Mouse (Mus musculus): ENCODE data around the gene Btrc.

Gene Btrc

DNA sequence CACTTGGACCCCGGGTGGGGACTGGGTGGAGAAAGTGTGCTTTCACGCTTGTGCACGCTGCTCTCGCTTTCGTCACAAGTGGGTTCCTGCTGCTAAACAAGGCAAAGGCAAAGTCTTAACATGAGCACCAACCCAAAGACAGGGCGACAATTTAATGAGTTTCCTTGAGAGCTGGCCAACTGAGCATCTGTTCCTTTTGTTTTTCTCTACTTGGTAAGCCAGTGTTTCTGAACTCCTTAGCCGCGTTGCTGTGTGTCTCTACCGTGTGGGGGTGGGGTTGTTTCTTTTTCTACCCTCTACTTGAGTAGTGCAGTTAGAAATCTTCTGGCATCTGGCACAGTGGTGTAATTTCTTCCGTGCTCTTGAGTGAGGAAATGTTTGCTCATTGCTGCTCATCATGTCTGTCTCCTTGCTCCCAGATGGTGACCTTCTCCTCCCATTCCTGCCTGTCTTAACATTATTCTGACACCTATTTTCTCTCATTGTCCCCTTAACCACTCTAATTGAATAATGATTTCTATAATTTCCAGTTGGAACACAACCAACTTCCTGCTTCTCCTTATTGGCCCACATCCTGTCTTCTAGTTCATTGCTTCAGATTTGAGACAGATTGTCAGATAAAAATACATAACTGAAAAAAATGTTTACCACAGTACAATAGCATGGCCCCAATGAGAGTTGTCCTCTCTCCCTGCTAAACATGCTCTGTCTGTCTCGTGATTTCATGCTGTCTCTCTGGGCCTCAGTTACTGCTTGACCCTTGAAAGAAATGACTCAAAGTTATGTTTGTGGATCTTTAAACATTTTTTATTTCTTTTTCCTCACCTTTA lies 109.4 kb downstream of the Btrc start:
- DNase-seq (ENCODE audit: low read depth in 2 of 2, low spot score in 2 of 2): no peak

DNA sequence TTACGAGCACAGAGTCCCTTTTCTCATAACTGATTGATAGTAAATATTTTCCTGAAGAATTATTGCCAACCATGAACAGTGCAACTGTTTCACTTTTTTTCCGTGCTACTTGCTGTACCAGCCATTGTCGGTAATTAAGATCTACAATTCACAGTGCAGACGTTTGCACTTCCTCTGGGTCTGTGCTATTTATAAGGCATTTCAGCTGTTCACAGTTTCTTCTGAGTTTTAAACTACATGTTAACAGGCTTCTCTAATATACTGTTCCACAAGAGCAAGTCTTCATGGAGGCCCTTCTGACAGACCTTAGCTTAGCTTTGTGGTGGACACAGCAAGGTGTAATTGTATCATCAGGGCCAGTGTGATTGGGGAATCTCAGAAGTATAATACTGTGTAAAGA lies 111.2 kb downstream of the Btrc start:
- no peak for DNase-seq (ENCODE audit: low read depth in 2 of 2, low spot score in 2 of 2)

DNA sequence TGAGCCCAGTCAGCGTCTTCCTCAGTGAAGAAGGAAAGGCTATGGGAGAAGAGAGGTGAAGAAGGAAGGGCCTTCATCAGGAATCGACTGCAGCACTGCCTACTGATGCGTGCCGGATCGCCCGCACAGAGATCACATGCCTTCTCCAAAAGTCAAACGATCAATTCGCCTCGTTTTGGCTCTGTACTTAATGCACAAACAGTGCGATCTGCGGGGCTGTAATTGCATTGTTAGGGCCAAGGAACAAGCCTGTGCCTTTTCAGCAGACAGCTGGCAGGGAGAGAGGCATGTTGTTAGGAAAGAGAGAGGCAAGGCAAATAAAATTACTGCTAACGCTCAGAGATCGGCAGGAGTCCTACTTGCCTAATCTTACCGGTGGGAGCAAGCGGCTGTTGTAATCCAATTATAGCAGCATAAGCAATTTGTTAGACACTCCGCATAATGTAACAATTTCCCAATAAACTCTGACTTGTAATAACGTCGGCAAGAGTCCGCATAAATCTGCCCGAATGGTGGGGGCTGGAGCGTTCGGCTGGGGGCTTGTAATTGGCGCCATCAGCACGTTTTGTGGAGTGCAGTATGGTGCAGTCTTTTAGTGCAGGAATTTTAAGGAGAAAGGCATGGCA lies 112.5 kb downstream of the Btrc start:
- DNase-seq (ENCODE audit: low read depth in 2 of 2, low spot score in 2 of 2): no peak

DNA sequence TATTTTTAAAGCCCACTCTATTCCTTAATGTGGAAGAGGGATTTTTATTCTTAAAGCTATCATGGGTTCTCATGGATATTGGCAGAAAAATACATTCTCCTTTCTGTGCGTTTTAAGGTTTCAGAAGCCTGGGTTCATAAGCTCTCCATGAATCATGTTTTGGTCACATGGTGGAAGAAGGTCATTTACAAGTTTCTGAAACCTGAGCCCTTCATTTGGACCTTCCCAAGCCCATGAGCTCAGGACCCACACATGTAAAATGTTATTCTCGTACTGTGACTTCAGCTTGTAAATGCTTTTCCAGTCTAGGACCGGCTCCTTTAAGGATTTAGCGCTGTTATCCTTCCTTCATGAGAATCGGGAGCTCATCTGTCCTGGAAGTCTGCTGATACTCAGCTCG lies 116.0 kb downstream of the Btrc start:
- no peak for DNase-seq (ENCODE audit: low read depth in 2 of 2, low spot score in 2 of 2)

DNA sequence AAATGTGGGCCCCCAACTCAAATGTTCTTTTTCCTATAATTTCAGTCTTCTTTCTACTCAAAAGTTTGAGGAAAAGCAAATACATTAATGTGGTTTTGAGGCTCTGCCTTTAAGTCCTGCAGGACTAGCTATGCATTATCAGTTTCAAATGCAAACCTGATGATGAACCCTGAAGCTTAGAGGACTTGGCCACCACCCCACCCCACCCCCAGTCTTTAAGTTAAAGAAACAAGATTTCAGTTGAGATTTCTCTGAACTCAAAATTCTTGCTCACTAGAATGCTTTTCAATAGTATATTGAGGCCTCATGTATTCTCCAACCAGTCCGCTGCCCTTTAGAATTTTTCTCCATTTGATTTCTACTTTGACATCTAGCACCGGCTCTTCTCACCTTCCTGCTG lies 117.0 kb downstream of the Btrc start:
- DNase-seq (ENCODE audit: low read depth in 2 of 2, low spot score in 2 of 2): no peak

DNA sequence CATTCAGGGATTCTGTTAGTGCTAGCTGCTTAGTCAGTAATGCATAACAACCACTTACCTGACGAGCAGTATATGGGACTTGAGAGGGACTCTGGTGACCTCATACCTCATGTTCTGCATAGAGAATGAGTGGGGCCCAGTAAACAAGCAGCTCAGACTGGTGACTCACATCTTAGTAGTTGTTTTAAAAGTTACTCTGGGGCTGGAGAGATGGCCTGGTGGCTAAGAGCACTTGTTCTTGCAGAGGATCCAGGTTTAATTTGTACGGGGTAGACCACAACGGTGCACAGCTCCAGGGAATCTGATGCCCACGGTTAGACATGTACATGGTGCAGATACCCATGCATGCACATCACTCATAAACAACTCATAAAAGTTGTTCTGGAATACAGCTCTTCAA lies 117.4 kb downstream of the Btrc start:
- DNase-seq (ENCODE audit: low read depth in 2 of 2, low spot score in 2 of 2): no peak

DNA sequence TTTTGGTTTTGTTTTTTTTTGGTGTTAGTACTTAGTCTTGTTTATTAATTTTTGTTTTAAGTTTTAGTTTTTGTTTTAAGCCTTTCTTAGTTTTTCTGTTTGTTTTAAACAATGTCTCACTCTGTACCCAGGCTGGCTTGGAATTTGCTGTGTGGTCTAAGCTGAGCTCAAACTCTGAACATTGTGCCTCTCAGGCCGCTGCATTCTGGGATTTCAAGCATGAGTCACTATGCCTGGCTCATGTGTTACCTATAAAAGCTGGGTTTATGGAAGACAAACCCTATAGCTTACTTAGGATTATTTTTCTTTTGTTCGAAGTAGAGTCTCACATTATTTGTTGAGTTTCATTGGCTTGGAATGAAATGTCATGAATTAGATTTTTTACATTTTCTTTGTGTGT lies 119.9 kb downstream of the Btrc start:
- DNase-seq (ENCODE audit: low read depth in 2 of 2, low spot score in 2 of 2): no peak

DNA sequence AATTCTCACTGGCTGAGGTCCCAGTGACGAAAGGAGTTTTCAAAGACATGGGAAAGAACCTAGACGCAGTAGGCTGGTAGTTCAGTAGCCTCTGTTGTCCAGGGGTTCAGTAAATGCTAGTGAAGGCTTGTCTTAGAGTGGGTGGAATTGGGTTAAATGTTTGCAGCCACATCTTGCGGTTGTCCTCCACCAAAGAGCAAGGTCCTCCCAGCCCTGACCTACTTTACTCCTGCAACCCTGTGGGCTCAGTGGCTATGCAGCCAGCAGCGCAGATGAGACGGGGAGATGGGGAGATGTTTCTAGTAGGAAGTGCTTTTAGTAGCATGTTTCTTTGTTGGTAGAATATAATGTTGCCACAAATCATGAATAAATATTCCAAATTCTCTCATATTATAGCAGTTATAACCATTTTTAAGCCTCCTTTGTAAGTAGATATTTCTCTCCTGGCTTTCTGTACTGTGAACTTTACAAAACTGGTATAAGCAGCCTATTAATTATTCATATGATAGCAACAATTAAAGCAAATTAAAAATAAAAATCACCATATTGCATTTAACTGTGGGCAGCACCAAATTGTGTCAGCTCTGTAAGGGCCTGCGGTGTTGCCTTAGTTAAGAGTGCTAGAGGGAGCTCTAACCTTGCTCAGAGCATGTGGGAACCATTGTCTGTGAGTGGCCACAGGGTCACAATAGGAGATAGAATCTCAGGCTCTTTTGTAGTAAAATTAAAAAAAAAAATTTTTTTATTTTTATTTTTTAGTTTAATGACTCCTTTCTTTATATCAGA lies 122.9 kb downstream of the Btrc start:
- no peak for DNase-seq (ENCODE audit: low read depth in 2 of 2, low spot score in 2 of 2)

DNA sequence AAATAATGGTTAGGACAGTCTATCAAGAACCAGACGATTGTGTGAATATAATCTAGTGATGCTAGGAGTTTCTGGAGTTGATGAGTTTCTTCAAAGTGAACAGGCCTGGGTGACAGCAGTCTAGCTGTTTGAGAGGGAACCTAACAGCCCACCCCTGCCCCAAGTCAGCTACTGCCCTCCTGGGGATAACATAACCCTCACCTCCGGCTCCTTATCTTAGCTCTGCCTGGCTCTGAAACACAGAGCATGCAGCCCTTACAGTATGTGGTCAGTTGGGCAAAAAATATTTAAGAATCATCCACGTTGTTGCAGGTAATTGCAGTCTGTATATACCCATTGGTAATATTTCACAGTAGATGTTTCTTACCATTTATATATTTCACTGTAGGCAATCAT lies 123.5 kb downstream of the Btrc start:
- no peak for DNase-seq (ENCODE audit: low read depth in 2 of 2, low spot score in 2 of 2)

DNA sequence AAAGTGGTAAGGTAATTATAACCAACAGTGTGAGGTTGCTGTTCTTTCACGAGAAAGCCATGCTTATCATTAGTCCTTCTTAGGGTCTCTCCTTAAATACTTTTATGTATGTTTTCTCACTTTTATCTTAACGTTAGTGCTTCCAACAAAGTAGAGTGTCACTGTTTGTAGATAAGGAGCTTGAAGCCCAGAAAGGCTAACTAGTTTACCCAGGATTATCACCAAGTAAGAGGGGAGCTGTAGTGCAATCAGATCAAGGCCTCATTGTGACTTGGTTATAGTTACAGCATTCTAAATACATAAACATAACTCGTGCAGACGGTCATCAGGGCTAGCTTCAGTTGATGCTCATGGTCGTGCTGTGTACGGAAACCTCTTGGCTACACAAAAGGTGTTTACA lies 126.4 kb downstream of the Btrc start:
- no peak for DNase-seq (ENCODE audit: low read depth in 2 of 2, low spot score in 2 of 2)

DNA sequence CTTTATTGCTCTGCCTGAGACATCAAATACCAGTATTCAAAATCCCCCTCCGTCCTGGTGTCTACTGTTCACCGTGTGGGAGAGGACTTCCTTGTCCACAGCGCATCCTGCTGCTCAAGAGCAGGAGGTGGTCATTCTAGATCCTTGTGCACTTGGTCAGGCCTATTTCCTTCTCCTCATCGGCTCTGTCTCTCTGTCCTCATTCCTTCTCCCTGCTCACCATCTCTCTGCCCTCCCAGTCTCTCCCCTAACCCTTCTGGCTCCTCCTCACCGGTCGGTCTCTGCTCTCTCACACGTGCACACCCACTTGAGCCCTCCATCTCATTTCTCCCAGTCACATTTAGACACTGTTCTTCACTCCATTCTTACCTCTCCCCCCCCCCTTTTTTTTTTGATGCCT lies 127.7 kb downstream of the Btrc start:
- DNase-seq (ENCODE audit: low read depth in 2 of 2, low spot score in 2 of 2): no peak

DNA sequence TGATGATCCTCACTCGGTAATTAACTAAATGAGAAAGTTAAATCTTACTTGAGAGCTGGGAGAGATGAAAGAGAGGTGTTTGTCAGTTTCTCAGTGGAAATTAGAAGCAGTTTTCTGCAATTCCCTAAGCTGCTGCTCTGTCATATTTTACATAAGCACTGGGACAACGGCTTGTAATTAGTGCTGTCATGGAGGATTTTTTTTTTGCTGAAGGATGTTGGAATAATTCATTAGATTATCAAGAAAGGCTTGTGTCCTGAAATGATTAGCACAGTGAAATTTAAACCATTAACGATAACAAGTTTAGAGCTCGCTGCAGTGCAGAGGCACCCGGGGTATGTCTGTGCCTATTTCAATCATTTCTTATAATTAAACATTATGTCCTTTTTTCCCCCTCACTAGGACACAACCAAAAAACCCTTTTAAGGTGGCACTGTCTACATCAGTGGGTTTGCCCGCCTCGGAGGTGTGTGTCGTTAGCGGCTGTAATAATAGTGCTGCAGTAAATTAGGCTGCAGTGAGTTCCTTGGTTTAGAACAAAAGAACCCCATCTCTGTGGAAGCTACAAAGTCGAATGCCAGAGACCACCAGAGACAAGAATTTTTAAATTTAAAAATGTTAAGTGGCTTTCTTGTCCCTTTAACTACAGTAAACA lies 130.7 kb downstream of the Btrc start:
- no peak for DNase-seq (ENCODE audit: low read depth in 2 of 2, low spot score in 2 of 2)

DNA sequence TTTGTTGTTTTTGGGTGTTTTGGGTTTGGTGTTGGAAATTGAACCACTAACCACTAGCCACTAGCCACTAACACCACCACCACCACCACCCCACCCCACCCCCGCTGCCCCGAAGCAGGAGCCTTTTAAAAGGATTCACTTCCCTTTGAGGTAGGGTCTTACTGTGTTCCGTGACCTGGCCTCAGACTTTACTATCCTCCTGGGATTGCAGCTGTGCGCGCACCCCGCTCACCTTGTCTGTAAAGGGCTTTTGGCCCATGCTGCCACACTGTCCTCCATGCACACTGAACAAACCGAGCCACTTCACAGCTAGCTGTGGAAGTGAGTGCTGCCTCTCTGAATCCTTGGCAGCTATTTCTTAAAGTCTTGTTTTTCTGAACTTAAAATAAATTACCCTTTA lies 141.9 kb downstream of the Btrc start:
- DNase-seq (ENCODE audit: low read depth in 2 of 2, low spot score in 2 of 2): no peak

DNA sequence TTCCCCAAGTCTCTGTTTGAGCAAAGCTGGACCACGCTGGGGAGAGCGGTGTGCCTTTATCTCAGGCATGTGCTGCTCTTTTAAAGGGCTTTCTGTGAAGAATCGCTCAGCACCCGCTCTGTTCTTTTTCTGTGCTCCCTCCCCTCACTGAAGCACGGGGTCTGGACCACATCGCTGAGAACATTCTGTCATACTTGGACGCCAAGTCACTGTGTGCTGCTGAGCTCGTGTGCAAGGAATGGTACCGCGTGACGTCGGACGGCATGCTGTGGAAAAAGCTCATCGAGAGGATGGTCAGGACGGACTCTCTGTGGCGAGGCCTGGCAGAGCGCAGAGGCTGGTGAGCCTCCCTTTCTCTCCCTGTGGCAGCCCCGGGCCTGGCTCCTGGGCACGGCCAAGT lies 144.0 kb downstream of the Btrc start:
- DNase-seq (ENCODE audit: low read depth in 2 of 2, low spot score in 2 of 2): no peak

DNA sequence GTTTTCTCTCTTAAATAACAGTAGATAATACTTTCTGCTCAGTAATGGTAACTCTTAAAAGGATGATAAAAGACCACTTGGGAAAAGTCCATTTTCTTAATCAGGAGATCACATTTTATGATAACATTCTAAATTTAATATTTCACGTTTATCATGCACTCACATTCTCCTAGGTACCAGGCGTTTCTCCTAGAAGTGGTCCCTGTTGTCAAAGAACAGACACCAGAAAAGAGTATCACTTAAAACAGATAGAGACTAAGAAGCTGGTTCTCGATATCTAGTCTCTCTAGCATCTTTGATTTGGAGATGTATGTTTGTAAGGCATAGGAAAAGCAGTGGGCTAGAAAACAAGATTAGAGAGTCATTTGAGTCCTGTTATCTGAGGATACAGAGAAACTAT lies 147.1 kb downstream of the Btrc start:
- DNase-seq (ENCODE audit: low read depth in 2 of 2, low spot score in 2 of 2): no peak

DNA sequence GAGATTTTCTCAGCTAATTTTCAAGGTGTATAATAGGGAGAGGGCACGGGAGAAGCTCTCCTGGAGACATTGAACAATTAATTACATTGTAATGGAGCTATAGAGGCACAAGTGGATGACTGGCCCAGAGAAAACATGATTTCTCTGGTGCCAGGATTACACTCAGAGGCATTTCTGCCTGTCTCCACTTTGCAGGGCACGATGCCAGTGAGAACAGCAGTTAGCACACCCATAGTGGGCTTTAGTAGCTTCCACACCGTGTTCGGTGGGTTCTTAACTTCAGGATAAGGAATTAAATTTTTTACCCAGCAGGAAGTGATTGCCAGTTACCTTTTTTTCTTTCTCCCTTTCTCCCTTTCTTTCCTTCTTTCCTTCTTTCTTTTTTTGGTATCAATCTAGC lies 147.9 kb downstream of the Btrc start:
- no peak for DNase-seq (ENCODE audit: low read depth in 2 of 2, low spot score in 2 of 2)

DNA sequence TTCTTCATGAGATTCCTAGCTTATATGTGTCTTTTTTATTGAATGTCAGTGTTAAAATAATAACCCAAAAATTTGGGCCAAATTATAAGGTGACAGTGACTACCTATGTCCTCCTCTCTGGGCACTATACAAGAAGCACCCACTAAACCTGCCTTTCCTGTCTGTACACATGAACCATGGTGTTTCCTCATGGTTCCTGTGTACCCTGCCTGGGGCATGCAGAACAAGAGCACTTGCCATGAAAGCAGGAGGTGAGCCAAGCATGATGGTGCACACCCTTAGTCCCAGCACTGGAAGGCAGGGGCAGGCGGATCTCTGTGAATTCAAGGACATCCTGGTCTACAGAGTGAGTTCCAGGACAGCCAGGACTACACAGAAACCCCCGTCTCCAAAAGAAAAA lies 151.8 kb downstream of the Btrc start:
- DNase-seq (ENCODE audit: low read depth in 2 of 2, low spot score in 2 of 2): no peak

DNA sequence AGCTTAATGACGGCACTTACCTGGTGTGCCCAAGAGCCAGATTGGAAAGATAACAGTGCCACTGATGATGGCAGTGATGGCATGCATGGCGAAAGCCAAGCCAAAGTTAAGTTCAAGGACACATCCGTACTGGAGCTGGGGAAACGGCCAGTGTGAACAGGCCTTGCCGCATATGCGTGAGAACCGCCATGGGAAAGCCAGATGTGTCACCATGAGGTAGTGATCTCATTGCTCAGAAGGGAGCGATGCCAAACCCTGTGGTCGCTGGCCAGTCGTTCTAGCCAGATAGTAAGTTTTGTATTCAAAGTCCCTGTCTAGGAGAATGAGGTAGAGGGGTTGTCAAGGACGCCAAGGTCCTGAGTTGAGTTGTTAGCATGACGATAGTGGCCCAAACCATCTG lies 152.7 kb downstream of the Btrc start:
- DNase-seq (ENCODE audit: low read depth in 2 of 2, low spot score in 2 of 2): no peak

DNA sequence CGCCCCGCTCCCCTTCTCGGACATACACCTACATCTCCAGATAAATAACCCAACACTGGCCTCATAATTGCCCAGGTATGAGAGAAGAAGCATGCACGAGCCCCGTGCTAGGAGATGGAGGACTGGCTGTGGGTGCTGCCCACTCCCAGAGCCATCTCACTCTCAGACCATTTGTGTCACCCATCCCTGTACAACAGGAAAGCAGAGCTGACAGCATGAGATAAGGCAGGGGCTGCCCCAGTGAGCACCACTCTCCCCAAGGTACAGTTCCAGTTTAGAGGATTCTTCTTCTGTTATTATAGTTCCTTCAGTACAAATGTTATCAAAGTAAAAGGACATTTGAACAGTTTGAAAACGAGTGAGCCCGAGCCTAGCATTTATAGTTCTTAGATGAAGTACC lies 163.8 kb downstream of the Btrc start:
- no peak for DNase-seq (ENCODE audit: low read depth in 2 of 2, low spot score in 2 of 2)

DNA sequence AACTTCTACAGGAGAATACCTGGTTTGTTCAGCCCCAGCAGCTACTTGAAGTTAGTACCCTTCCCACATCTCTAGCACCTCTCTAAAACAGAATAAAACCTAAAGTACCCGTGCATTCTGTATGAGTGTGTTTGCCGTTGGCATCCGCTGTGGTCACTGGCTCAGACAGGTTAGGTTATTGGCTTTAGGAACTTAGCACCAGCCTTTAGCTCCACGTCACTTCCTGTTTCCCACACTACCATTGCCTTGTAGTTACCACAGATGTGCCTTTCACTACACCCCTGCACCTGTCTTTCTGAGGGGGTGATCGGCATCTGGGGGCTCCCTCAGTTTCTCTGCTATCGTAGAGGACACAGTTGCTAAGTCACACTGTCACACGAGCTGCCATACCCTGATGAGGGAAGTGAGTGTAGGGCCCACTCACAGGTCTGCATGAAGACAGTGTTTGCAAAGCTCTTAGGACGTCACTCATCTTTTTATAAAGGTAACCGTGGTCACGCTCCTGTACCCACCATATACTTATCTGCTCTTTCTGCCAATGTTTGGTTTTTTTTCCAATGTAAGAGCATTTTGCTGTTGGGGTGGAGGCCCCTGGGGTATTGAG lies 164.5 kb downstream of the Btrc start:
- peak; percentile 25 to 52 for DNase-seq (ENCODE audit: low read depth in 2 of 2, low spot score in 2 of 2)

DNA sequence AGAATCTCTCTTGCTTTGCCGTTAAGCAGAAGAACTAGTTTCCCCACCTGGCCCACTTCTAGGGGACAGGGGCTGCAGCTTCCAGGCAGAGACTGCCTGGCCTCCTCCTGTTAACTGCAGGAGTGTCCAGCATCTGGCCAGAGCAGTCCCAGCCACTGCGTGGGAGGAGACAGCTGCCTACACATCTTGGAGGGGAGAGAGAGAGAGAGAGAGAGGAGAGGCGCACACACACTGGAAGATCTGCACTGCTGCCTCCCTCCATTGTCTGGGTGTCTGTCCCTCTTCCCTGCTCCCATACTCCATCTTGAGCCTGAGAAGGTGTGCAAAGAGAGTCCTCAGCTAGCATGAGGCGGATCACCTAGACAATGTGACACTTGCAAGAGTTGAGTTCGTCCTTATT lies 165.8 kb downstream of the Btrc start:
- DNase-seq (ENCODE audit: low read depth in 2 of 2, low spot score in 2 of 2): no peak
